ENCODE assay signal across 8 mouse cellular contexts in genomic region chr15:8568286-8568644, GRCm38 (mm10). TPM values are rescaled to one million over a fixed set of nuclear protein-coding genes. Genes with fewer than 3 reads are reported as not detected.
A peak's percentile ranks its signal among the peaks of the same experiment; 100 is the strongest.
DNase-seq lines count a peak whose midpoint lies in the region; ATAC-seq and TF ChIP-seq lines count a peak whose summit lies in the region.

No protein-coding gene starts in this region.

- no peak overlapping the region for H3K9ac ChIP-seq in kidney, postnatal 0 days (ENCODE audit: low read depth, low read length)

- H3K27me3 ChIP-seq in cerebellum, adult 2 months (ENCODE audit: control insufficient read depth, insufficient read depth, low read length), result no peaks in the 10 kb centered on the region
- H3K27me3 ChIP-seq in spleen, adult 2 months (ENCODE audit: control insufficient read depth, insufficient read depth, low read length), result no peaks in the 10 kb centered on the region
- no peaks in the 10 kb centered on the region for H3K27me3 ChIP-seq in kidney, postnatal 0 days (ENCODE audit: insufficient read depth, low read length)
- H3K27me3 ChIP-seq in myocyte (ENCODE audit: control insufficient read depth, insufficient read depth, insufficient read length), result peaks cover 18% of the 10 kb centered on the region

- no peak overlapping the region for H3K27ac ChIP-seq in cerebellum, adult 2 months (ENCODE audit: insufficient read depth, low read length)
- no peak overlapping the region for H3K27ac ChIP-seq in spleen, adult 2 months (ENCODE audit: insufficient read depth, low read length)
- peak overlapping the region; percentile 86 for H3K27ac ChIP-seq in kidney, postnatal 0 days

- no peaks in the 10 kb centered on the region for H3K4me1 ChIP-seq in cerebellum, adult 2 months (ENCODE audit: control insufficient read depth, insufficient read depth, low read length)
- H3K4me1 ChIP-seq in spleen, adult 2 months (ENCODE audit: control insufficient read depth, insufficient read depth, insufficient read length), result no peaks in the 10 kb centered on the region; the same call in 1 of the 2 replicates
- 0 out of 2 replicates have a peak, but pooled peaks cover 4% of the 10 kb centered on the region for H3K4me1 ChIP-seq in kidney, postnatal 0 days (replicated peaks; ENCODE audit: insufficient read depth, low read length)

- ATAC-seq in kidney, postnatal 0 days (replicated peaks; ENCODE audit: low FRiP score, low read depth), result peak; percentile 27

- TF ChIP-seq CTCF in cerebellum, adult 2 months (IDR thresholded peaks at IDR 0.05; ENCODE audit: borderline replicate concordance, insufficient read depth, low read depth, low read length), result no peak
- no peak for TF ChIP-seq CTCF in spleen, adult 2 months (IDR thresholded peaks at IDR 0.05; ENCODE audit: extremely low read depth, insufficient read depth, insufficient read length, insufficient replicate concordance)
- TF ChIP-seq CTCF in kidney, postnatal 0 days (IDR thresholded peaks at IDR 0.05; ENCODE audit: low read depth), result no peak

- H3K9me3 ChIP-seq in kidney, postnatal 0 days (replicated peaks; ENCODE audit: low read length), result no peaks in the 10 kb centered on the region

- no peak for TF ChIP-seq POLR2A in cerebellum, adult 2 months (IDR thresholded peaks at IDR 0.05; ENCODE audit: borderline replicate concordance, insufficient read depth, low read length)
- no peak for TF ChIP-seq POLR2A in spleen, adult 2 months (IDR thresholded peaks at IDR 0.05; ENCODE audit: low read depth, low read length)
- no peak for TF ChIP-seq POLR2A in myocyte (IDR thresholded peaks at IDR 0.05; ENCODE audit: insufficient read length, low read depth)

- H3K4me3 ChIP-seq in cerebellum, adult 2 months (replicated peaks; ENCODE audit: insufficient read depth, low read depth, low read length), result peak overlapping the region; percentile 72
- H3K4me3 ChIP-seq in spleen, adult 2 months (ENCODE audit: extremely low read depth, insufficient read depth, insufficient read length), result peak overlapping the region; percentile 68; the same call in 1 of the 2 replicates
- H3K4me3 ChIP-seq in kidney, postnatal 0 days (replicated peaks; ENCODE audit: low read depth, low read length), result peak overlapping the region; percentile 31
- peak overlapping the region; percentile 46 for H3K4me3 ChIP-seq in myocyte

- 19% methylated on average over 7 of the region's 7 CpGs for WGBS in cerebellum, adult 2 months
- WGBS in spleen, adult 2 months, result 3% methylated on average over 7 of the region's 7 CpGs
- 5% methylated on average over 7 of the region's 7 CpGs for WGBS in kidney, postnatal 0 days

- no peak overlapping the region for H3ac ChIP-seq in myocyte (ENCODE audit: control insufficient read depth, insufficient read length)

- peak overlapping the region; percentile 60 for H3K4me2 ChIP-seq in kidney, postnatal 0 days (ENCODE audit: low read length)
- peak overlapping the region; percentile 100 for H3K4me2 ChIP-seq in myocyte (ENCODE audit: low read depth)

- no peaks in the 10 kb centered on the region for H3K36me3 ChIP-seq in spleen, adult 2 months (ENCODE audit: control insufficient read depth, insufficient read depth, low read length)
- H3K36me3 ChIP-seq in kidney, postnatal 0 days (ENCODE audit: insufficient read depth, low read length), result no peaks in the 10 kb centered on the region
- no peaks in the 10 kb centered on the region for H3K36me3 ChIP-seq in myocyte (ENCODE audit: control insufficient read depth, insufficient read depth)

- no peaks in the 10 kb centered on the region for H3K79me2 ChIP-seq in myocyte (ENCODE audit: control insufficient read depth, insufficient read depth)

- no peak for DNase-seq in cerebellum, adult 2 months
- no peak for DNase-seq in cerebellum, adult 9-10 months
- peak in 1 of 2 experiments; percentile 22 for DNase-seq in spleen, adult 2 months (ENCODE audit: low read depth in 1 of 2, low spot score in 2 of 2)
- no peak for DNase-seq in spleen, postnatal 4 days (ENCODE audit: low spot score in 2 of 2)
- DNase-seq in kidney, postnatal 0 days (ENCODE audit: low spot score), result peak; percentile 37
- DNase-seq in right cerebral cortex, adult 2 months (ENCODE audit: low spot score in 2 of 2), result no peak
- no peak for DNase-seq in adrenal gland, postnatal 10 days

TF ChIP-seq in myocyte, 11 proteins besides CTCF, POLR2A, EP300 and RAD21:
- TF ChIP-seq E2F4 (IDR thresholded peaks at IDR 0.05; ENCODE audit: insufficient read depth), result no peak
- TF ChIP-seq CEBPB (IDR thresholded peaks at IDR 0.05; ENCODE audit: insufficient read depth, poor library complexity, severe bottlenecking), result no peak
- TF ChIP-seq USF1 (IDR thresholded peaks at IDR 0.05; ENCODE audit: low read depth), result no peak
- no peak for TF ChIP-seq TCF3 (IDR thresholded peaks at IDR 0.05; ENCODE audit: insufficient read length, low read depth)
- TF ChIP-seq REST (IDR thresholded peaks at IDR 0.05; ENCODE audit: insufficient read depth, insufficient read length), result no peak
- no peak for TF ChIP-seq POLR2AphosphoS2 (IDR thresholded peaks at IDR 0.05; ENCODE audit: insufficient read length, low read depth)
- TF ChIP-seq SRF (IDR thresholded peaks at IDR 0.05; ENCODE audit: control insufficient read depth, insufficient read length, low read depth), result no peak
- TF ChIP-seq MYOG (IDR thresholded peaks at IDR 0.05; ENCODE audit: control insufficient read depth in 1 of 3, insufficient read depth in 1 of 3, insufficient read length in 2 of 3, low read depth in 2 of 3), result no peak
- TF ChIP-seq TCF12 (IDR thresholded peaks at IDR 0.05; ENCODE audit: insufficient read depth, poor library complexity, severe bottlenecking), result no peak
- TF ChIP-seq MAX (IDR thresholded peaks at IDR 0.05; ENCODE audit: low read depth), result no peak
- TF ChIP-seq MYOD1 (IDR thresholded peaks at IDR 0.05; ENCODE audit: control insufficient read depth in 1 of 3, insufficient read length in 2 of 3, low read depth in 2 of 3), result no peak

RNA-seq across cellular contexts. Expression of gene Gm2310, which starts 48.5 kb away (rescaled TPM):
- not detected in 2 replicates for polyA plus RNA-seq in cerebellum, adult 2 months (2012; rRNA removed)
- polyA plus RNA-seq in spleen, adult 2 months (2012; rRNA removed), result not detected in 2 replicates
- not detected in 2 replicates for polyA plus RNA-seq in kidney, postnatal 0 days (2015; fragmentation: Nextera tagmentation; extraction: Ambion mirVana)
- polyA plus RNA-seq in myocyte (2012; fragmentation: generic; extraction: Trizol), result not detected
- not detected for total RNA-seq in adrenal gland, postnatal 10 days (2021)
